ENCODE assay signal across 9 mouse cellular contexts in the genomic region with DNA sequence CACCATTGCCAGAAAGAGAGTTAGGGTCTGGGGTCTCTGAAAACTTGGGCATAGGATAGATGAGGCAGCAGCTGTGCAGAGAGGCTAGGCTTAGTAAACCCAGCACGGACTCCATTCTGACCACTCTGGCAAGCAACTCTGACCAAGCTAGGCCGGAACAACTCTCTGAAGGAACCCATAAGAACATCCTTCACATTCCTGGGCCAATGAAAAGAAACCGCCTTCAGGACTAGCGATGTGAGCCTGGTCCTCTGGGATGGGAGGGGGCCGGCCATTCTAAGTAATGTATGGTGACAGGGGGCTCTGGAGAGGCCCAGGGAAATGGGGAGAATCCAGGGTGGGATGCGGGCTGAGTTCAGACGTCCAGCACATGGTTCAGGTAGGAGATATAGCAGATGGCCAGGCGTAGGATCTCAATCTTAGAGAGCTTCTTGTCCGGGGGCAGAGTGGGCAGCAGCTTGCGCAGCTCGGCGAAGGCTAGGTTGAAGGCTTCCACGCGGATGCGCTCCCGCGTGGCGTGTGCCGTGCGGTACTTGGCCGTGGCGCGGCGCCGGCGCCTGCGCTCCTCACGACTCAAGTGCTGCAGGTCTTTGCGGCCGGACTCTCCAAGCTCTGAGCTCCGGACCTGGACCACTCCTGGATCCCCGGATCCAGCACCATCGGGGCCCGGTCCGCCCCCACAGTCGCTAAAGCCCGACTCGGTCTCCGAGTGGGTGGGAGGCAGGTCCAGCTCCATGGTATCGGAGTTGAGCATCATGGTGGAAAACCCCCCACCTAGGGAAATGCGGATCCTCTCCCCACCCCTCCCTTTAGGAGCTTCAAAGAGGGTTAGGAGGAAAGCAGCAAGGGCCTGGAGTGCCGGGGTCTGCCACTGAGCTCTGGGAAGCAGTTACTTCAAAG. TPM values are rescaled to one million over a fixed set of nuclear protein-coding genes. Genes with fewer than 3 reads are reported as not detected.
DNase-seq lines count a peak whose midpoint lies in the region; ATAC-seq lines count a peak whose summit lies in the region.
"Had no signal": no experiment of that assay in that cellular context is flagged by ENCODE, and none has a peak within 500 bp of the region (broad histone marks: within the 10 kb centered on the region; RNA-seq: fewer than 3 reads in every experiment).

No protein-coding gene starts in this region.

- H3K36me3 ChIP-seq in heart, embryonic 10.5 days: no peaks in the 10 kb centered on the region
- 0 out of 2 replicates have a peak, but pooled peaks cover 4% of the 10 kb centered on the region for H3K36me3 ChIP-seq in forebrain, embryonic 12.5 days (replicated peaks)
- H3K36me3 ChIP-seq in liver, embryonic 12.5 days: no peaks in the 10 kb centered on the region
- H3K36me3 ChIP-seq: G1E had no signal

- 1% methylated on average over 42 of the region's 42 CpGs for WGBS in heart, embryonic 10.5 days
- 2% methylated on average over 39 of the region's 42 CpGs for WGBS in forebrain, embryonic 12.5 days
- WGBS in liver, embryonic 12.5 days (ENCODE audit: insufficient replicate concordance): 7% methylated on average over 42 of the region's 42 CpGs

- no peak for DNase-seq in heart, embryonic 10.5 days (ENCODE audit: low spot score)
- no peak for DNase-seq in heart, postnatal 14 days
- peak; percentile 26 for DNase-seq in R1 (ENCODE audit: low read depth, low spot score)
- no peak for DNase-seq in adrenal gland, postnatal 36 days
- no peak for DNase-seq in ovary, postnatal 36 days (ENCODE audit: low spot score)
- DNase-seq in urinary bladder, postnatal 36 days (ENCODE audit: low spot score in 2 of 2): no peak

- intact Hi-C loops in heart, postnatal 14 days (cut with DNase I): no loop called here

- H3K27ac ChIP-seq in heart, embryonic 10.5 days: peak overlapping the region; percentile 42; the same call in 1 of the 2 replicates
- H3K27ac ChIP-seq in forebrain, embryonic 12.5 days: no peak overlapping the region
- no peak overlapping the region for H3K27ac ChIP-seq in liver, embryonic 12.5 days

- no peaks in the 10 kb centered on the region for H3K9me3 ChIP-seq in heart, embryonic 10.5 days
- H3K9me3 ChIP-seq in forebrain, embryonic 12.5 days: no peaks in the 10 kb centered on the region
- no peaks in the 10 kb centered on the region for H3K9me3 ChIP-seq in liver, embryonic 12.5 days (replicated peaks)
- H3K9me3 ChIP-seq: G1E had no signal

- peaks cover 86% of the 10 kb centered on the region for H3K27me3 ChIP-seq in heart, embryonic 10.5 days (ENCODE audit: insufficient read depth, poor library complexity, severe bottlenecking)
- peaks cover 49% of the 10 kb centered on the region for H3K27me3 ChIP-seq in forebrain, embryonic 12.5 days
- peaks cover 86% of the 10 kb centered on the region for H3K27me3 ChIP-seq in liver, embryonic 12.5 days (replicated peaks)

- H3K4me2 ChIP-seq in forebrain, embryonic 12.5 days: peak overlapping the region; percentile 70
- H3K4me2 ChIP-seq in liver, embryonic 12.5 days: peak overlapping the region; percentile 51

- peak overlapping the region; percentile 59 for H3K4me3 ChIP-seq in heart, embryonic 10.5 days
- peak overlapping the region; percentile 42 for H3K4me3 ChIP-seq in forebrain, embryonic 12.5 days (replicated peaks)
- H3K4me3 ChIP-seq in liver, embryonic 12.5 days: peak overlapping the region; percentile 22

- ATAC-seq in forebrain, embryonic 12.5 days (ENCODE audit: low FRiP score): no peak
- no peak for ATAC-seq in liver, embryonic 12.5 days

- peaks cover 35% of the 10 kb centered on the region for H3K4me1 ChIP-seq in heart, embryonic 10.5 days
- peaks cover 65% of the 10 kb centered on the region for H3K4me1 ChIP-seq in forebrain, embryonic 12.5 days
- peaks cover 4% of the 10 kb centered on the region; the same call in 1 of the 2 replicates for H3K4me1 ChIP-seq in liver, embryonic 12.5 days

- H3K9ac ChIP-seq in forebrain, embryonic 12.5 days: peak overlapping the region; percentile 62
- no peak overlapping the region for H3K9ac ChIP-seq in liver, embryonic 12.5 days

RNA-seq across cellular contexts. Expression of gene Nhlh1, which starts 3.6 kb away (rescaled TPM):
- polyA plus RNA-seq in heart, embryonic 10.5 days (2016; fragmentation: Nextera tagmentation; extraction: Ambion mirVana): 0.09 TPM in 1 of 2 replicates, not detected in the other
- total RNA-seq in heart, postnatal 14 days (2021): not detected
- polyA plus RNA-seq in forebrain, embryonic 12.5 days (2016; fragmentation: Nextera tagmentation; extraction: Ambion mirVana): 9.0 and 9.8 TPM in 2 replicates
- not detected in 2 replicates for polyA plus RNA-seq in liver, embryonic 12.5 days (2016; fragmentation: Nextera tagmentation; extraction: Ambion mirVana)
- total RNA-seq in adrenal gland, postnatal 36 days (2021): not detected
- total RNA-seq: G1E had no signal

RNA-seq across cellular contexts. Expression of gene Vangl2, which starts 25.5 kb away (rescaled TPM):
- 12.8 and 16.0 TPM in 2 replicates for polyA plus RNA-seq in heart, embryonic 10.5 days (2016; fragmentation: Nextera tagmentation; extraction: Ambion mirVana)
- total RNA-seq in heart, postnatal 14 days (2021): 1 to 10 TPM; 4.3 to 5.9 TPM
- 61.9 and 63.2 TPM in 2 replicates for polyA plus RNA-seq in forebrain, embryonic 12.5 days (2016; fragmentation: Nextera tagmentation; extraction: Ambion mirVana)
- polyA plus RNA-seq in liver, embryonic 12.5 days (2016; fragmentation: Nextera tagmentation; extraction: Ambion mirVana): 2.3 and 2.6 TPM in 2 replicates
- 1 to 10 TPM; 2.5 to 5.7 TPM for total RNA-seq in adrenal gland, postnatal 36 days (2021)
- polyA plus RNA-seq: G1E had no signal

RNA-seq across cellular contexts. Expression of gene Copa, which starts 28.5 kb away (rescaled TPM):
- polyA plus RNA-seq in heart, embryonic 10.5 days (2016; fragmentation: Nextera tagmentation; extraction: Ambion mirVana): 188 and 218 TPM in 2 replicates
- 100 to 1,000 TPM; 118 to 124 TPM for total RNA-seq in heart, postnatal 14 days (2021)
- 199 and 222 TPM in 2 replicates for polyA plus RNA-seq in forebrain, embryonic 12.5 days (2016; fragmentation: Nextera tagmentation; extraction: Ambion mirVana)
- polyA plus RNA-seq in liver, embryonic 12.5 days (2016; fragmentation: Nextera tagmentation; extraction: Ambion mirVana): 92.8 and 96.5 TPM in 2 replicates
- total RNA-seq in adrenal gland, postnatal 36 days (2021): 100 to 1,000 TPM; 178 to 197 TPM

RNA-seq across cellular contexts. Expression of gene Ncstn, which starts 28.8 kb away (rescaled TPM):
- 107 and 124 TPM in 2 replicates for polyA plus RNA-seq in heart, embryonic 10.5 days (2016; fragmentation: Nextera tagmentation; extraction: Ambion mirVana)
- total RNA-seq in heart, postnatal 14 days (2021): 10 to 100 TPM; 54.9 to 59.5 TPM
- 107 and 111 TPM in 2 replicates for polyA plus RNA-seq in forebrain, embryonic 12.5 days (2016; fragmentation: Nextera tagmentation; extraction: Ambion mirVana)
- 45.6 and 47.8 TPM in 2 replicates for polyA plus RNA-seq in liver, embryonic 12.5 days (2016; fragmentation: Nextera tagmentation; extraction: Ambion mirVana)
- total RNA-seq in adrenal gland, postnatal 36 days (2021): 100 to 1,000 TPM in 1 of 2 experiments, 10 to 100 TPM in 1; 94.4 to 101 TPM
